Mouse (Mus musculus) macrophage (primary cell): Measurements from ENCODE around the gene Prdm2. TPM values are rescaled to one million over a fixed set of nuclear protein-coding genes. Genes with fewer than 3 reads are reported as not detected.

Experiments used
- H3K27ac ChIP-seq: fragments of 350-480 bp; formaldehyde crosslinking; 2 replicates; pipeline ENCODE4 v1.9.0; 2021
- H3K36me3 ChIP-seq: fragments of 350-480 bp; formaldehyde crosslinking; 2 replicates; pipeline ENCODE4 v1.9.0; 2021; ENCODE audit errors: inconsistent target
- H3K4me3 ChIP-seq: fragments of 350-480 bp; formaldehyde crosslinking; 2 replicates; pipeline ENCODE4 v1.9.0; 2021; ENCODE audit errors: inconsistent target
- H3K79me2 ChIP-seq: fragments of 350-480 bp; formaldehyde crosslinking; 2 replicates; pipeline ENCODE4 v1.9.0; 2021; ENCODE audit errors: inconsistent target
- whole genome bisulfite sequencing: methylation state at CpG from one replicate; pipeline ENCODE4 v1.1.7; 2026; ENCODE audit warnings: inconsistent platforms; ENCODE audit not compliant: missing documents; 5-methylcytosine and 5-hydroxymethylcytosine counted together
- polyA plus RNA-seq: library from polyadenylated mRNA; stranded (reverse); fragments of 250-400 nt; gene quantifications from 3 replicates; pipeline ENCODE4 v1.2.4, GENCODE M21; 2018; ENCODE audit warnings: inconsistent platforms
- total RNA-seq, 78 experiments: library from RNA; depleted of rRNA; stranded (reverse); fragments of 250-400 nt; gene quantifications; 1 replicate in 9 of 78; 2 replicates in 24 of 78; 3 replicates in 43 of 78; 4 replicates in 2 of 78; pipeline ENCODE4 v1.2.4; 2018; ENCODE audit warnings: inconsistent platforms in 56 of 78

The Prdm2 gene
- total RNA-seq (2018; cell fraction: chromatin; rRNA removed), result 10 to 100 TPM; 55.9 to 99.4 (median 67.0) TPM
- 10 to 100 TPM; 17.9 to 29.7 (median 22.2) TPM for total RNA-seq (2018; cell fraction: cytosol; rRNA removed)
- total RNA-seq (2018; cell fraction: nucleus; rRNA removed), result 10 to 100 TPM; 44.6 to 85.2 (median 55.1) TPM
- 15.1 to 17.2 TPM (median 15.4 TPM) in 3 replicates for polyA plus RNA-seq

DNA sequence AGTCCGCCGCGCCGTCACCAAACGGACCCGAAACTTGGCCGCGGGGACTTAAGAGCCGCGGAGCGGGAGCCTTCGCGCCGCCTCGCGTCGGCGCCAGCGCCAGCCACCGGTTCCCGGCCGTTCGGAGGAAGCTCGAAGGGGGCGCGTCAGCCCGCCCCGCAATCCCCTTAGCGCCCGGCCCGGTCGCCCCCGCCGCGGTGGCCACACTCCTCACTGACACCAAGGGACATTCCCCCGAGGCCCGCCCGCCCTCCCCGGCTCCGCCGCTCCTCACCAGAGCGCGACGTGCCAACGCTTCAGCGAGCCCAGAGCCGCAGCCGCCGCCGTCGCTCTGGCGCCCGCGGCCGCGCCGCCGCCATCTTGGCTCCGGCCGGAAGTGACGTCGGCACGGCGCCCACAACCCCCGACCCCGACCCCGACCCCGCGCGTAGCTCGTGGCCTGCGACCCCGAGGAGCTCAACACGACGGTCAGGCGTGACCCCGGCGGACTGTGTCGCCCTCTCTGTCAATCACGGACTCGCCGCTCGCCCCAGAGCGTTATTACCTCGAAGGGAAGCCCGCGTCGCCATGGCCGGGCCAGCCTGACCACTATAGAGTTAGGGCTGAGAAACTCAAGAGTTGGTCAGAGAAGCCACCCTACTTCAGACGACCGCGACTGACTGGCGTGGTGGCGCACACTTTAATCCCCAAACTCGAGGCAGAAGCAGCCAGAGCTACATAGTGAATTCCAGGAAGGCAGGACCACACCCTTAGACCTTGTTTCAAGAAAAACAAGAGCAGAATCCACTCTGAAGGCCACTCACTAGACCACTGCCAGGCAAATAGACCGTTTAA is at the start of gene Prdm2:
Prdm2 (minus strand) TSS at position 655 of the 834 bp plus-strand sequence.
- peaks cover 34% of the 10 kb centered on the region for H3K79me2 ChIP-seq
- H3K36me3 ChIP-seq, result no peaks in the 10 kb centered on the region
- 3% methylated on average over 82 of the region's 96 CpGs for WGBS
- peak within 1 kb of the TSS; percentile 51 for H3K27ac ChIP-seq
- peak within 1 kb of the TSS; percentile 47 for H3K4me3 ChIP-seq

DNA sequence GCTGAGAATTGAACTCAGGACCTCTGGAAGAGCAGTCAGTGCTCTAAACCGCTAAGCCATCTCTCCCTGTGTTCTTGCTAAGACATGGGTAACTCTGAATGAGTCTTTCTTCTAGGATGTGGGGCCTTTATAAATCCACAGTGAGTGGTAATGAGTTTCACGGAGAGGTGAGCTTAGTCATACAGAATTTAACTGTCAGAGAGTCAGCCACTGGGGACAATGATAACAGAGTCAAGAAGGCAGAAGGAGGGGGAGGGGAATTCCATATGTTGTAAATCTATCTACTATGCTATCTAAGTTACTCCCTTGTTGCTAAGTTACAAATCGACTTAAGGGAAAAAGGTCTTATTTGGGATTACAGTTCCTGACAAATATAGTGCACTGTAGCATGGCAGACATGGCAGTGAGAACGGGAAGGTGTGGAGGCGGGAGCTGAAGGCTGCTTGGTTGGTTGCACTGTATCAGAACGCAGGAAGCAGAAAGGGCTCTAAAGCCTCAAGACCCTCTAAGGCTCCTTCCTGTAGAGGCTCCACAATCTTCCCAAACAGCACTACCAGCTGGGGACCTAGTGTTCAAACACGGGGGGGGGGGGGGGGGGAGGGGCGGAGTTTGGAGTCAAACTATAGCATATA is 47.0 kb upstream of the Prdm2 start:
- Histone ChIP-seq H3K36me3 (no peaks in the 10 kb centered on the region), H3K27ac (no peak overlapping the region), H3K79me2 (no peaks in the 10 kb centered on the region), H3K4me3 (no peak overlapping the region)
- WGBS, result 64% methylated on average over 7 of the region's 8 CpGs

DNA sequence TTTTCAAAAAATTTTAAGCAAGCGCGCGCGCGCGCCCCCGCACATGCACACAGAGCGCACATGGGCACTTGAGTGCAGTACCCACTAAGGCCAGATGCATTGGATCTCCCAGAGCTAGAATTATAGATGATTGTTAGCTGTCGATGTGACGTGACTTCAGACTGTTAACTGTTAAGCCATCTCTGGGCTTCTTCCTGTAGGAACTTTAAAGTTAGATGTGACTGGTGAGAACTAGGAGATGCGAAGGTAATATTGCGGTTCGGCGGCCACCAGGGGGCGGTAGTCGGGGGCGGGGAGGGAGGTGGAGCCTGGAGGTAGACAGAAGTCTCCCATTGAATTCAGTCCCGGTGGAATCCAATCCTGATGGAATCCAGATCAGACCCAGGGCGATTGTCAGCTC is 45.7 kb upstream of the Prdm2 start:
- no peak overlapping the region for H3K27ac ChIP-seq
- H3K79me2 ChIP-seq, result no peaks in the 10 kb centered on the region
- H3K4me3 ChIP-seq, result no peak overlapping the region
- no peaks in the 10 kb centered on the region for H3K36me3 ChIP-seq
- 29% methylated on average over 19 of the region's 19 CpGs for WGBS

- 52% methylated on average over 6 of the region's 6 CpGs for WGBS
- Histone ChIP-seq H3K4me3 (no peak overlapping the region), H3K36me3 (no peaks in the 10 kb centered on the region), H3K79me2 (no peaks in the 10 kb centered on the region), H3K27ac (no peak overlapping the region)
Measured at GRCm38 (mm10) chr4:143257971-143258370, 45.2 kb upstream of the Prdm2 start.

GRCm38 (mm10) chr4:143255541-143255940 is 42.7 kb upstream of the Prdm2 start:
- whole genome bisulfite sequencing, result 96% methylated on average over 7 of the region's 8 CpGs
- no peaks in the 10 kb centered on the region for H3K79me2 ChIP-seq
- H3K27ac ChIP-seq, result no peak overlapping the region
- H3K4me3 ChIP-seq, result no peak overlapping the region
- no peaks in the 10 kb centered on the region for H3K36me3 ChIP-seq

DNA sequence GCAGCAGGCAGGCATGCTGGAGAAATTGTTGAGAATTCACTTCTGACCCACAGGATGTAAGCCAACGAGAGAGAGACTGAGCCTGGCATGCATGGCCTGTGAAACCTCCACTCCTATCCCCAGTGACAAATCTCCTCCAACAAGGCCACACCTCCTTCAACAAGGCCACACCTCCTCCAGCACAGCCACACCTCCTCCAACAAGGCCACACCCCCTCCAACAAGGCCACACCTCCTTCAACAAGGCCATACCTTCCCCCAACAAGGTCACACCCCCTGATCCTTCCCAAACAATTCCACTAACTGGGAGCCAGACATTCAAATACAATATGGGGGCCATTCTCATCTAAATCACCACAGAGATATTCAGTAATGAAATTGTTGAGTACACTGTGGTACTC is 40.6 kb upstream of the Prdm2 start:
- no peak overlapping the region for H3K4me3 ChIP-seq
- H3K27ac ChIP-seq, result no peak overlapping the region
- no peaks in the 10 kb centered on the region for H3K79me2 ChIP-seq
- H3K36me3 ChIP-seq, result no peaks in the 10 kb centered on the region
- 100% methylated on average over 1 of the region's 1 CpGs for WGBS

DNA sequence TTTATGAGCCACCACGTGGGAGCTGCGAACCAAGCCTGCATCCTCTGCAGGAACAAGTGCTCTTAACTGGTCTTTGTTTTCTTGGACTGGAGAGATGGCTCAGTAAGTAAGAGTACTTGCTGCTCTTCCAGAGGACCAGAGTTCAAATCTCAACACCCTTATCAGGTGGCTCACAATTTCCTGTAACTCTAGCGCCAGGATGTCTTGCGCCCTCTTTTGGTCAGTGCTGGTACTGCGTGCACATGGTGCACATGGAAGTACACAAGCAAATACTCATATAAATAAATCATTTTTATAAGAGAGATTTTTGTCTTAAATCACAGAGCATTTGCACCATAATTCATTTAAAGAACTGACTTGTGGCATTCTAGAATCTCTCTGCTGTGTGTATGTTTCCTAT is 35.3 kb upstream of the Prdm2 start:
- Histone ChIP-seq H3K27ac (no peak overlapping the region), H3K36me3 (no peaks in the 10 kb centered on the region), H3K79me2 (no peaks in the 10 kb centered on the region), H3K4me3 (no peak overlapping the region)
- WGBS, result 77% methylated on average over 4 of the region's 5 CpGs

GRCm38 (mm10) chr4:143241294-143241693 is 28.5 kb upstream of the Prdm2 start:
- no peak overlapping the region for H3K27ac ChIP-seq
- no peak overlapping the region for H3K4me3 ChIP-seq
- WGBS, result 83% methylated on average over 8 of the region's 9 CpGs
- no peaks in the 10 kb centered on the region for H3K79me2 ChIP-seq
- no peaks in the 10 kb centered on the region for H3K36me3 ChIP-seq

- Histone ChIP-seq H3K27ac (no peak overlapping the region), H3K4me3 (no peak overlapping the region), H3K79me2 (no peaks in the 10 kb centered on the region), H3K36me3 (no peaks in the 10 kb centered on the region)
- 47% methylated on average over 9 of the region's 9 CpGs for WGBS
Measured at GRCm38 (mm10) chr4:143239615-143240201, 26.9 kb upstream of the Prdm2 start.

GRCm38 (mm10) chr4:143239117-143239516 is 26.3 kb upstream of the Prdm2 start:
- Histone ChIP-seq H3K79me2 (no peaks in the 10 kb centered on the region), H3K27ac (no peak overlapping the region), H3K4me3 (no peak overlapping the region), H3K36me3 (no peaks in the 10 kb centered on the region)
- WGBS, result 19% methylated on average over 5 of the region's 5 CpGs

- Histone ChIP-seq H3K36me3 (no peaks in the 10 kb centered on the region), H3K79me2 (no peaks in the 10 kb centered on the region), H3K27ac (no peak overlapping the region), H3K4me3 (peak overlapping the region; percentile 14; the same call in 1 of the 2 replicates)
- 17% methylated on average over 23 of the region's 23 CpGs for WGBS
Measured at GRCm38 (mm10) chr4:143238241-143239031, 25.6 kb upstream of the Prdm2 start.

DNA sequence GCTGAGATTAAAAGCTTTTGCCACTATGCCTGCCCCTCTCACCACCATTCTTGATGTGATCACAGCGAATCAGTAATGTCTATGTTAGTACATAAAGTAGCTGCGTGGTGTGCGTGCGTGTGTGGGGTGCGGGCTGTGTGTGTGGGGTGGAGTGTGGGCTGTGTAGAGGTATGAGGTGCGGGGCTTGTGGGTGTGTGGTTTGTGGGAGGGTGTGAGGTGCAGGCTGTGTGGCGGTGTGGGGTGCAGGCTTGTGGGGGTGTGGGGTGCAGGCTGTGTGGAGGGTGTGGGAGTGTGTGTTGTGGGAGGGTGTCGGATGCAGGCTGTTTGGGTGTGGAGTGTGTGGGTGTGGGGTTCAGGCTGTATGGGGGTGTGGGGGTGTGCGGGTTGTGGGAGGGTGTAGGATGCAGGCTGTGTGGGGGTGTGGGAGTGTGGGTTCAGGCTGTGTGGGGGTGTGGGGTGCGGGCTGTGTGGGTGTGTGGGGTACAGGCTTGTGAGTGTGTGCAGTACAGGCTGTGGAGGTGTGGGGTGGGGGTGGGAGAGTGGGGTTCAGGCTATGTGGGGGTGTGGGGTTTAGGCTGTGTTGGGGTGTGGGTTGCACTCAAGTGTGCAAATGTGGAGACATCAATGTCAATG is 19.1 kb upstream of the Prdm2 start:
- Histone ChIP-seq H3K27ac (no peak overlapping the region), H3K79me2 (no peaks in the 10 kb centered on the region), H3K36me3 (no peaks in the 10 kb centered on the region), H3K4me3 (no peak overlapping the region)
- 86% methylated on average over 10 of the region's 10 CpGs for WGBS

GRCm38 (mm10) chr4:143231110-143231509 is 18.3 kb upstream of the Prdm2 start:
- H3K79me2 ChIP-seq, result no peaks in the 10 kb centered on the region
- H3K36me3 ChIP-seq, result no peaks in the 10 kb centered on the region
- WGBS, result 88% methylated on average over 3 of the region's 3 CpGs
- no peak overlapping the region for H3K4me3 ChIP-seq
- H3K27ac ChIP-seq, result no peak overlapping the region

DNA sequence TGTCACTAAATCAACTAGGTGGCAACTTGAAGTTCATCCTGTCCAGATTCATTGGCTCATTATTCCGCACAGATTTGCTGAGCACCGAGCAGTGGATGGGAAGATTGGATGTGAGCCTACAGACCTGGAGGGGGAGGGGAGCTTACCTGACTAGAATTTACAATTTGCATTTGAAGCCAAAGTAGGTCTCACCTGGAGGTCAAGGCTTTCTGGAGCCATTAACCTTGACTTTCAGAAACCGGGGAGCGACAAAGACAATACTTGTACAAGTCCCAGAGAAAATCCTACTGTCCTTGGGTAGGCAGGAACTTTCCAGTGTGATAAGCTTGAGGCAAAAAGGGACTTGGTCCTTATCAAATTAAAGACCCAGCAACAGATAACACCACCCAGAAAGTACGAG is 15.2 kb upstream of the Prdm2 start:
- no peaks in the 10 kb centered on the region for H3K36me3 ChIP-seq

More for the DNA sequence above, 15.2 kb upstream of the Prdm2 start:
- Histone ChIP-seq H3K27ac (no peak overlapping the region), H3K79me2 (no peaks in the 10 kb centered on the region), H3K4me3 (no peak overlapping the region)
- WGBS, result 86% methylated on average over 5 of the region's 5 CpGs
